Mouse (Mus musculus) liver, adult 2 months (tissue): ENCODE results near the gene Aes.

ENCODE experiments used
- CTCF ChIP-seq: fragments of 200-500 bp; IDR thresholded peaks from 2 replicates; pipeline ENCODE4 v1.5.1; 2011; ENCODE audit warnings: low read depth, low read length, control low read depth
- POLR2A ChIP-seq: fragments of 200-500 bp; IDR thresholded peaks from 2 replicates; pipeline ENCODE4 v1.6.1; 2011; ENCODE audit warnings: low read length, control low read depth; ENCODE audit not compliant: insufficient read depth; ENCODE audit errors: extremely low read depth

- TF ChIP-seq CTCF (peak; percentile 71), POLR2A (no peak)
Measured at GRCm38 (mm10) chr10:81553232-81553631, 6.1 kb upstream of the Aes start.
